Mouse (Mus musculus): Measurements from ENCODE around the gene Fgfrl1.

DNA sequence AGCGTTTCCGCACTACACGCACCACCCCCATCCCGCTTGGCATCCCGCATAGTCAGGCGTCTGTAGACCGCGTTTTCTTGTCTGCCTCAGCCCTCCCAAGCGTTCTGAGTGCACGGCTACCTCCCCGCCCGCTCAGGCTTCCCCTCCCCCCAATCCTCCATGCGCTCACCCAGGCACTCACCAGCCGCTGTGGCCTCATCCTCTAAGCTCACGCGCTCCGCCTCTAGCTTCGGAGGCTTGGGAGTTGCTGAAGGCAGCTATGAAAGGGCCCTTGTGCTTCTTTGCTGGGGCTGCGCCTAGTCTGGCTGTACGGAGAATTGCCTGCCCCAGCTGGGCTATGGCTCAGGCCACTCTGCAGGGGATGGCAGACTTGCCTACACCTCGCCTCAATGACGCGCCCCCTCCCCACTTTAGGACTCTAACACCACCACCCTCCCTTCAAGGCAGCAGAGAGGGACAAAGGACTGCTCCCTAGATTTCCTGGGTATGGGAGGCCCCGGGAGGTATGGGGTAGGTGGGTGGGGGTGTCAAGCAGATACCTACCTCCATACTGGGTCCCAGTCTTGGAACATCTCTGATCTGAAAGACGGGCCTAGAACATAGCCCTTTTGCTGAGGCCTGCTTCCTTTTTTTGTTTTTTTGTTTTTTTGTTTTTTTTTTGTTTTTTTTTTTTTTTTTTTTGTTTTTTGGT lies 14.4 kb upstream of the Fgfrl1 start:
- TF ChIP-seq CTCF (IDR thresholded peaks at IDR 0.05; ENCODE audit: borderline replicate concordance, control insufficient read depth, extremely low read depth, insufficient read depth, low read length, poor library complexity): no peak
- TF ChIP-seq POLR2A (IDR thresholded peaks at IDR 0.05; ENCODE audit: control insufficient read depth, extremely low read depth, insufficient read depth, low read length, poor library complexity): no peak

All from thymus, adult 2 months (tissue).